Mouse (Mus musculus) lung, postnatal 0 days (tissue): ENCODE data around the gene Sgcb.

Experiments
- CTCF ChIP-seq: IDR thresholded peaks from 2 replicates; pipeline ENCODE4 v1.5.1; 2016; ENCODE audit warnings: antibody characterized with exemption, mild to moderate bottlenecking
- EP300 ChIP-seq: IDR thresholded peaks from 2 replicates; pipeline ENCODE4 v1.6.1; 2016; ENCODE audit warnings: antibody characterized with exemption, mild to moderate bottlenecking, control low read depth

- no peak for TF ChIP-seq CTCF
- no peak for TF ChIP-seq EP300
Measured at GRCm38 (mm10) chr5:73627559-73627958, 20.0 kb downstream of the Sgcb start.
